Mouse (Mus musculus) inflammation-experienced regulatory T-cells, adult 6 months (primary cell): ENCODE measurements around the gene Kcnmb3. TPM values are rescaled to one million over a fixed set of nuclear protein-coding genes. Genes with fewer than 3 reads are reported as not detected.
A peak's percentile ranks its signal among the peaks of the same experiment; 100 is the strongest.

Source experiments
- ATAC-seq: one replicate; pipeline ENCODE4 v1.8.0; 2017
- polyA plus RNA-seq, 3 experiments: library from polyadenylated mRNA; unstranded; fragments of 100-300 nt; shearing (Covaris generic); gene quantifications; one replicate each; pipeline ENCODE4 v1.2.1; 2017

Kcnmb3 gene
- polyA plus RNA-seq, result 1 to 10 TPM in 1 of 3 experiments, under 1 TPM in 2; 0.33 to 1.2 (median 0.85) TPM

GRCm38 (mm10) chr3:32492097-32493090 is at the start of gene Kcnmb3:
Gene Kcnmb3, minus strand, starts transcription at chr3:32492231.
- no peak for ATAC-seq

DNA sequence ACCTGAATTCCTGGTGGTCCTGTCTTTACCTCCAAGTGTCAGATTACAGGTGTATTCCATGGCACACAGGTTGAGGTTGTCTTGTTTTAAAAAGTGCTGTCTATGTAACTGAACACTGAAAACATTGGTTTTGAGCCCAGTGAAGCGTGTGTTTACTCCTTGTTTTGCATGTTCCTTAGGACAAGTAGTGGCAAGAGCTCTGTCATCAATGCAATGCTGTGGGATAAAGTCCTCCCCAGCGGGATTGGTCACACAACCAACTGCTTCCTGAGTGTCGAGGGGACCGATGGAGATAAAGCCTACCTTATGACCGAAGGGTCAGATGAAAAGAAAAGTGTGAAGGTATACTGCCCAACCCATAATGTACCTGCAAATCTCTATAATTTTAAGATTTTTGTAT is 46.1 kb upstream of the Kcnmb3 start:
- no peak for ATAC-seq

- ATAC-seq, result no peak
Observed at GRCm38 (mm10) chr3:32537556-32537955, 45.5 kb upstream of the Kcnmb3 start.

DNA sequence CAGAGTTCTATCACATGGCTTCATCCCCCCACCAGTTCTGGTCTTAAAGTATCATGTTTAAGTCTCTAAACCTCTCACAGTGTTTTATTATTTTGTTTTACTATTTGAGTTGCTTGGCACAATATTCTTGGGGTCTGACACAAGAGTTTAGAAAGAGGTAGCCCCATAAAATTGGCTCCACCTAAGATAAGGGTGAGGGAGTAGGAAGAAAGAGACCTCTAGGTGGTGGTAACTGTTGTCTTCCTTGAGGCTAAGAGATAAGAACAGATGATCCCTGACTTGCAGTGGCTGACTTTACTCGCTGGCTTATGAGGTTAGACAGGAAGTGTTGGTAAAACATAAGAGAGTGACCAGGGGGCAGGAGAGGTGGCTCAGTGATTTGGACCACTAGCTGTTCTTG is 43.7 kb upstream of the Kcnmb3 start:
- no peak for ATAC-seq

DNA sequence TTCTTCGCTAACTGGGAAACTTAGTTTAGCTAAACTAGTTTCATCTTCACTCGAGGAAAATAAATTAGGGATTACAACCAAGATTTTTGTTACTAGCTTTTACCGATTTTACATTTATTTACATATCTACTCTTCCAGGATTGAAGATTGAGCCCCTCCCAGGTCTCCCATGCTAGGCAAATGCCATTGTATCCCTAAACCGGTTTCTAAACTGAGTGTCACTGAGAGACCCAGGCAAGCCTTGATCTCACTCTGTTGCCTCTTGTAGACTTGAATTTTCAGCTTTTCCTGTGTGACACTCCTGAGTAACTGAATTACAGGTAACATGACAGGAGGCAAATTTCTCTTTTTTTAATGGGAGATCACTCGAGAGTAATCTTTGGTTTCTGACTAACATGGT is 38.0 kb upstream of the Kcnmb3 start:
- no peak for ATAC-seq

DNA sequence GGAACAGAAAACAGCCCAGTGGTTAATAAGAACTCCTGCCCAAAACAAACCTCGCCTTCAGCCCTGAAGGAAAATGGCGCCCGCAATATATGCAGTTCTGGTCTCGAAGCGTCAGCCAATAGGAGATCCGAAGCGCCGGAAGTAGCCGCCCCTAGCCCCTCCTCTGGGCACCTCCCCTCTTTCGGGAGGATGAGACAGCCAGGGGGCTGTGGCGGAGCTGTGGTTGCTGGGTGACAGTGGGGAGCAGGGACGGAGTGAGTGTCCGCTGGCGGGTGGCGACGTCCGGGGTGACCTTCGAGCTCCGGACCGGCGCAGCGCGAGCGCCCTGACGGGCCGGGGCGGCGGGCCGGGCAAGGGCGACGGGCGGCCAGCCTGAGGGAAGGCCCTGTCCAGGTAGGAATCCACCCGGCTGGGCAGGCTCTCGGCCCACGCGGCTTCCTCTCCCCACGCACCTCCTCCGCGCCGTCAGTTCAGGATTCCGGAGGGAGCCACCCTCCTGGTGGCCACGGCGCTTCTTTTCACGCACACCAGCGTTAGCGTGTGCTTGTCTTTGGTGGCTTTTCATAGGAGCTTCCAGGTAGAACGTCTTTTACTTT is 37.4 kb upstream of the Kcnmb3 start, which contains the start of gene Mfn1:
TSS of gene Mfn1 (plus strand) at position 163 of the 596 bp plus-strand sequence.
- peak; percentile 100 for ATAC-seq

GRCm38 (mm10) chr3:32527181-32527580 is 35.1 kb upstream of the Kcnmb3 start:
- no peak for ATAC-seq

DNA sequence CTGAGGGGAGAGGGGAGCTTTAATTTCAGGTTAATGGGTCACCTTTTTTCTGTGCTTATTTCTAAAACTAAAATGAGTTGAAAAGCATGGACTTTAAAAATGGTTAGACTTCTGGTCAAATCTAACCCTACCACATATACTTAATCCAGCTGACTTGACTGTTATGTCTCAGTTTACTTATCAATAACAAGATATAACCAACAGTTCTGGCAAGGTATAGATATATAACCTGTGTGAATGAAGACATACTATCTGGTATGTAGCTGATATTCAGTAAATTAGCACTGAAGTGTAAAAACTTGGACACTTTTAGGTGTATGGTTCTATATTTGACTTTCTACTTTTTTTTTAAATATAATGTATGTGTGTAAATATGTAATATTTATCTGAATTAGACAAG is 21.5 kb upstream of the Kcnmb3 start:
- no peak for ATAC-seq

DNA sequence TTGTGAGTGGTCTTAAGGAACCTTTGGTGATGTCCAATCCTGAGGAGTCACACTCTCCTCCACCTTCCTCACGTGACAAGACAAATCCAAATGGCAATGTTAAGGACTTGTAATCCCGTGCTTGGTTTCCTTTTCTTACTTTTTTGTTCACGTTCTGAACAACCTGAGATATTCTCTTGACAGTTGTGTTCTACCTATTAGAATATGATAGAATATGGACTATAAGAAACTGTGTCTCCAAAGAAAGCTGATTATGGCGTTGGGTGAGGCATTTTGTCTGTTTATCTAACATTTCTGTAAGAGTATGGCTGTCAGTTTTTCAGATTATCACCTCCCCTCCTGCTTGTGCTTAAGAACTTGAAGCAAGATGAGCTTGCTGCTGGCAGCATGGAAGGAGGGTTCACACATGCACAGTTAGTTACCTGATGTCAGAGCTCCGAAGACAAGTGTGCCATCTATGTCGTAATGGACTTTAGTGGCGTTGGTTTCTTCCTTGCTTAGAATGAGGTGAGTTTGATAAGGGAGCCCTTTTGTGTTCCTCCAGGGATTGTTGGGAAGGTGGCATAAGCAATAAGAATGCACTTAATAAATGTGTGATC is 20.8 kb upstream of the Kcnmb3 start:
- ATAC-seq, result no peak

- ATAC-seq, result no peak
Observed at GRCm38 (mm10) chr3:32511191-32511550, 19.1 kb upstream of the Kcnmb3 start.

GRCm38 (mm10) chr3:32510375-32511190 is 18.6 kb upstream of the Kcnmb3 start:
- ATAC-seq, result peak; percentile 76

DNA sequence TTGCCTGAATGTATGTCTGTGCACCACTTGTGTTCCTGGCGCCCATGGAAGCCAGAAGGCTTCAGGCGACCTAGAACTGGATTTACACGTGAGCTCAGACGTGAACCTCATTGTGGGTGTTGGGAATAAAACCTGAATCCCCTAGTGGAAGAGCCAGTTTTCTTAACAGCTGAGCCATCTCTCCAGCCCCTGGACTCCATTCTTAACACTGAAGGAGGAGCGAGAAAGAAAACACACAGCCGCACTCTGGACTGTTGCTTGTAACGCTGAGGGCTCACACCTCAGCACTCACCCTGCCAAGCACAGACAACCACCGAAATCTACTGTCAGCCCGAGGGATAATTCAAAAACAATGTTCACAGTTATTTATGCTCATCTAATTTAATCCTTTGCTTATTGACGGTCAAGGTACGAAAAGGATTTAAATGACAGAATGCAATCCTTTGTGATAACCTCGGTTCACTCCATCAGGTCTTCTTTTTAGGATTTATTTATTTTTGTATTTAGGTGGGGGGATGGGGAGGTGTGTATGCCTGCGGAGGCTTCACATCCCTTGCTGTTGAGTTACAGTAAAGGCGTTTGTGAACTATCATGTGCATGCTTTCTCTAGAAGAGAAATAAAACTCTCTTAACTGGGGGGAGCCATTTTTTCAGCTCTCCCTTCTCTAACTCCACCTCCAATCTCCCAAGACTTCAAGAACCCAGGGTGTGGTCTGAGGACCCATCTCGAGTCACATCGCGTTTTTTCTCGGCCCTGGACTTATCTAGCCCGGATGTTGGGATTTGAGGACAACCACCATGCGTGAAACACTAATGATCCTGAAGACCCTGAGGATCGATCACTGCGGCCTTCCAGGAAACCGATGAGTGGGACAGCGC is 17.7 kb upstream of the Kcnmb3 start, which contains the start of gene Zfp639:
TSS of gene Zfp639 (plus strand) at position 764 of the 879 bp plus-strand sequence.
- ATAC-seq, result peak; percentile 5

DNA sequence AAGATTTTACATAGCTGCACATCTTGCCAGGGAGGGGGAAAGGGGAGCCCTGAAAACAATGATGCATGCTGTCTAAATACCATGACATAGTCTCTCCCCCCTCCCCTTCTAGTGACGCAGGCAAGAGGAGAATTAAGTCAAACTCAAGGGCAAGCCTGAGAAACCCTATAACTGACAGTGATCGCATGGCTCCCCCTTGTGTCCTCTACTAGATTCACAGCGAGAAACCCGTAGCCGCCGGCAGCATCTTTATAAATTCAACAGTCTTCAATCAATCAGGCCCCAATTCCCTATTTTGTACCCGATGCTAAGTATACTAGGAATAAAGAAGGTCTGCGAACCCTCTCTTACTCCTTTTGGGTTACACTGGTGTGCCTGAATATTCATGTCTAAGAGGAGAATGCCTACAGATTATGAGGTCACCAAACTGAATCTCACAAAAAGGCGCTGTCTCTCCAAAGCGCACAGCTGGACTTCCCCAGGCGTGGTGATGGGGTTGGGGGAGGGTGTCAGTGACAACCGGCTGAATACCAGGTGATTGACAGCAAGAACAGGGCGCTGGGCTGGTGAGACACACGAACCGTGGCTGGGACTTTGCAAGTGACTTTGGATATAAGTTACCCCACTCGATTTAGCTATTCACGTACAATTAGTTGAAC is 16.8 kb upstream of the Kcnmb3 start:
- ATAC-seq, result peak; percentile 71

- ATAC-seq, result no peak
Observed at GRCm38 (mm10) chr3:32506366-32507225, 14.6 kb upstream of the Kcnmb3 start.

DNA sequence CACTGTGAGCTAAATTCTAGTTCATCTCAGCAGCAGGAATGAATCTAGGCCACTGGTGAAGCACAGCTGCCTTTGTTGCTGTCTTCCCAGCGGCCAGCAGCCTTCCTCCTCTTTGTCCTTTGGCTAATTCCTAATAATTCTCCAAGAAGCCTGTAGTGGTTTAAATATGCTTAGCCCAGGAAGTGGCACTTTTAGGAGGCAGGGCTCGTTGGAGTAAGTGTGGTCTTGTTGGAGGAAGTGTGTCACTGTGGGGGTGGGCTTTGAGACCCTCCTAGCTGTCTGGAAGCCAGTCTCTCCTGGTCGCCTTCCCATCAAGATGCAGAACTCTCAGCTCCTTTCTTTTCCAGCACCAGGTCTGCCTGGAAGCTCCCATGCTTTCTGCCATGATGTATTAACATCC is 13.8 kb upstream of the Kcnmb3 start:
- ATAC-seq, result no peak

- no peak for ATAC-seq
Observed at GRCm38 (mm10) chr3:32500346-32500745, 8.3 kb upstream of the Kcnmb3 start.

DNA sequence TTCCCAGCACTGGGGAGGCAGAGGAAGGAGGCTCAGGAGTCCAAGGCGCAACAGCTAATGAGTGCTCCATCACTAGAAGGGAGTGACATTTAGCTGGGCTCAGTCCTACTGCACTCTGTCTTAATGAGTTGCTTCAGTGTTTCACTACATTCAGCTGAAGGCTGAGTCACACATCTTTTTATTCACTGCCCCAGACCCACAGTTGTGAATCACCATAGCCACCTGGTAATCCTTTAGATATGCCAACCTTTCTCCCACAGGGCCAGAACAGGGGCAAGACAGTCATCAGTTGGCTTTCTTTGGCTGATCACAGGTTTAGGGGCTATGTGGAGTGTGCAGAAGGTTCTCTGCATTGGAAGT is 4.7 kb upstream of the Kcnmb3 start:
- no peak for ATAC-seq

GRCm38 (mm10) chr3:32495856-32496710 is 4.1 kb upstream of the Kcnmb3 start:
- no peak for ATAC-seq
